ENCODE assay signal across 9 mouse cellular contexts in the genomic region with DNA sequence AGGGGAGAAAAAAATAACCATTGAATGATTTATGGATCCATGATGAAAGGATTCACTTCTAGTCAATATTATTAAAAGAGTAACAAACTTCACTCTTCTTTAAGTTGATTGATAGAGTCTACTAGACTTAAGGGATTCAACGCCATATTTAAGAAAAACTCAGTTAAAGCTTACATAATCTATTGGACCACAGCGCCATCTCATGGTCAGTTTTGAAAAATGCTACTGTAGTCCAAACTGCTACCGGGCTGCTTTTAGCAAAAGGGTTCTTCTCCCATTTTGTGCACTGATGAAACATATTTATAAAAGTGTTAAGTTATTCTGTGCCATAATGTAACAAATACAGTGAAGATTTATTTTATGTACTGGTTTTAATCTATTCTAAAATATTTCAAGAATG. TPM values are rescaled to one million over a fixed set of nuclear protein-coding genes. Genes with fewer than 3 reads are reported as not detected.
DNase-seq lines count a peak whose midpoint lies in the region; ATAC-seq and TF ChIP-seq lines count a peak whose summit lies in the region.
"Had no signal": no experiment of that assay in that cellular context is flagged by ENCODE, and none has a peak within 500 bp of the region (broad histone marks: within the 10 kb centered on the region; RNA-seq: fewer than 3 reads in every experiment).

No protein-coding gene starts in this region.

- DNase-seq in cerebellum, postnatal 14 days, result peak; percentile 33 to 50
- DNase-seq in cerebellum, adult 18-20 months, result no peak
- DNase-seq in lung, embryonic 14.5 days, result peak; percentile 84
- DNase-seq in lung, adult 2 months, result no peak
- peak; percentile 75 for DNase-seq in brain, embryonic 14.5 days (ENCODE audit: low read depth)
- DNase-seq in mesoderm, embryonic 11.5 days (ENCODE audit: low read depth, low spot score), result peak; percentile 65
- no peak for DNase-seq in cerebellum, adult 9-10 months

- H3K4me1 ChIP-seq in lung, embryonic 14.5 days (ENCODE audit: insufficient read depth), result no peaks in the 10 kb centered on the region
- H3K4me1 ChIP-seq in lung, adult 2 months (ENCODE audit: control insufficient read depth, insufficient read depth, low read length), result no peaks in the 10 kb centered on the region
- H3K4me1 ChIP-seq: neural tube, embryonic 13.5 days had no signal

- WGBS in lung, embryonic 14.5 days, result 14% methylated on average over 3 of the region's 3 CpGs
- 16% methylated on average over 3 of the region's 3 CpGs for WGBS in lung, adult 2 months

- H3K4me3 ChIP-seq in lung, embryonic 14.5 days (ENCODE audit: low read depth, low read length), result no peak overlapping the region
- H3K4me3 ChIP-seq in lung, adult 2 months (replicated peaks; ENCODE audit: extremely low read depth, low read depth, low read length), result no peak overlapping the region
- H3K4me3 ChIP-seq: neural tube, embryonic 13.5 days had no signal

- TF ChIP-seq CTCF in lung, embryonic 14.5 days (IDR thresholded peaks at IDR 0.05; ENCODE audit: low read depth), result peak; percentile 59
- TF ChIP-seq CTCF in lung, adult 2 months (IDR thresholded peaks at IDR 0.05; ENCODE audit: insufficient read depth, low read length), result no peak
- peak; percentile 48; the same call in 1 of the 2 replicates for TF ChIP-seq CTCF in brain, embryonic 14.5 days (IDR thresholded peaks at IDR 0.05; ENCODE audit: borderline replicate concordance, extremely low read depth, insufficient read depth, insufficient read length)

- H3K9me3 ChIP-seq in lung, embryonic 14.5 days (ENCODE audit: low read depth, low read length), result no peaks in the 10 kb centered on the region
- H3K9me3 ChIP-seq: neural tube, embryonic 13.5 days had no signal

- no peak for ATAC-seq in lung, embryonic 14.5 days (ENCODE audit: insufficient read depth)
- peak; percentile 45 to 62; a peak in 3 of 4 replicates for ATAC-seq in hematopoietic stem cell, adult 5-6 weeks (replicated peaks in 1 of 2; ENCODE audit: insufficient read depth in 1 of 2, low FRiP score in 2 of 2, low TSS enrichment in 1 of 2, low read depth in 1 of 2, poor library complexity in 2 of 2, severe bottlenecking in 2 of 2)

- no peak overlapping the region for H3K9ac ChIP-seq in lung, embryonic 14.5 days
- H3K9ac ChIP-seq: neural tube, embryonic 13.5 days had no signal

- H3K36me3 ChIP-seq in lung, embryonic 14.5 days (ENCODE audit: insufficient read depth), result no peaks in the 10 kb centered on the region
- H3K36me3 ChIP-seq: neural tube, embryonic 13.5 days had no signal

- no peaks in the 10 kb centered on the region for H3K27me3 ChIP-seq in lung, embryonic 14.5 days (ENCODE audit: insufficient read depth, low read length)
- H3K27me3 ChIP-seq: neural tube, embryonic 13.5 days had no signal

- no peak for TF ChIP-seq POLR2A in lung, adult 2 months (IDR thresholded peaks at IDR 0.05; ENCODE audit: borderline replicate concordance, extremely low read depth, low read depth, low read length)
- TF ChIP-seq POLR2A in brain, embryonic 14.5 days (IDR thresholded peaks at IDR 0.05; ENCODE audit: borderline replicate concordance, extremely low read depth, insufficient read depth, insufficient read length, poor library complexity, severe bottlenecking), result no peak

- H3K4me2 ChIP-seq in lung, embryonic 14.5 days, result no peak overlapping the region
- H3K4me2 ChIP-seq: neural tube, embryonic 13.5 days had no signal

- H3K27ac ChIP-seq in lung, embryonic 14.5 days (ENCODE audit: low read depth), result no peak overlapping the region
- H3K27ac ChIP-seq: neural tube, embryonic 13.5 days had no signal

RNA-seq across cellular contexts. Expression of gene Esd, which starts 23.0 kb away (rescaled TPM):
- polyA plus RNA-seq in lung, embryonic 14.5 days (2014; fragmentation: Nextera tagmentation; extraction: Ambion mirVana), result 388 and 416 TPM in 2 replicates
- polyA plus RNA-seq in lung, adult 2 months (2012; rRNA removed), result 21.7 and 49.7 TPM in 2 replicates
- 122 and 144 TPM in 2 replicates for polyA plus RNA-seq in brain, embryonic 14.5 days (2012; rRNA removed)
- total RNA-seq in hematopoietic stem cell, adult 5-6 weeks (2017), result 187 and 258 TPM in 2 replicates

Comparison
In these comparisons a context has a peak if more than half of its experiments do, and no peak if none do; other contexts are left out.
1. DNase-seq: peak in cerebellum, postnatal 14 days (2 of 2), lung, embryonic 14.5 days (single experiment), brain, embryonic 14.5 days (single experiment) and mesoderm, embryonic 11.5 days (single experiment); none in cerebellum, adult 18-20 months (0 of 2), lung, adult 2 months (single experiment) and cerebellum, adult 9-10 months (single experiment).